Mouse (Mus musculus) brain, embryonic 14.5 days (tissue): ENCODE measurements around the gene Cox5b.

ENCODE experiments used
- CTCF ChIP-seq: fragments of 200-500 bp; IDR thresholded peaks from 2 replicates; pipeline ENCODE4 v1.5.1; 2012; ENCODE audit warnings: inconsistent platforms, mild to moderate bottlenecking, moderate library complexity, borderline replicate concordance; ENCODE audit not compliant: insufficient read depth, insufficient read length; ENCODE audit errors: extremely low read depth
- POLR2A ChIP-seq: fragments of 200-500 bp; IDR thresholded peaks from 2 replicates; pipeline ENCODE4 v1.6.1; 2012; ENCODE audit warnings: mild to moderate bottlenecking, inconsistent platforms, borderline replicate concordance; ENCODE audit not compliant: poor library complexity, insufficient read depth, insufficient read length, severe bottlenecking; ENCODE audit errors: extremely low read depth

- TF ChIP-seq POLR2A: no peak
- TF ChIP-seq CTCF: no peak
These were observed 16.3 kb upstream of the Cox5b start for GRCm38 (mm10) chr1:36674936-36675335.
